Mouse (Mus musculus): Measurements from ENCODE around the gene Agpat1. TPM values are rescaled to one million over a fixed set of nuclear protein-coding genes. Genes with fewer than 3 reads are reported as not detected.

Agpat1 gene
- polyA plus RNA-seq, 1 experiment from 2014 or later = 64.8 TPM

GRCm38 (mm10) chr17:34578070-34578469, 26.0 kb upstream of the Agpat1 start:
- H3K9me3 ChIP-seq (ENCODE audit: control insufficient read depth, low read length) = no peaks in the 10 kb centered on the region
- 88% methylated on average over 3 of the region's 3 CpGs for WGBS
- no peaks in the 10 kb centered on the region; the same call in 1 of the 2 replicates for H3K36me3 ChIP-seq (ENCODE audit: control insufficient read depth, insufficient read depth, low read length)
- no peaks in the 10 kb centered on the region for H3K4me1 ChIP-seq (replicated peaks; ENCODE audit: control insufficient read depth, insufficient read depth, low read length)
- H3K4me3 ChIP-seq (ENCODE audit: low read depth, low read length) = no peak overlapping the region
- ATAC-seq (replicated peaks; ENCODE audit: low FRiP score) = no peak
- no peak overlapping the region for H3K4me2 ChIP-seq
- no peak for DNase-seq (ENCODE audit: low spot score)
- H3K9ac ChIP-seq (ENCODE audit: low read depth, low read length) = no peak overlapping the region
- H3K27ac ChIP-seq (ENCODE audit: low read depth, low read length) = no peak overlapping the region
- H3K27me3 ChIP-seq (replicated peaks; ENCODE audit: control insufficient read depth, insufficient read depth, low read length) = no peaks in the 10 kb centered on the region

DNA sequence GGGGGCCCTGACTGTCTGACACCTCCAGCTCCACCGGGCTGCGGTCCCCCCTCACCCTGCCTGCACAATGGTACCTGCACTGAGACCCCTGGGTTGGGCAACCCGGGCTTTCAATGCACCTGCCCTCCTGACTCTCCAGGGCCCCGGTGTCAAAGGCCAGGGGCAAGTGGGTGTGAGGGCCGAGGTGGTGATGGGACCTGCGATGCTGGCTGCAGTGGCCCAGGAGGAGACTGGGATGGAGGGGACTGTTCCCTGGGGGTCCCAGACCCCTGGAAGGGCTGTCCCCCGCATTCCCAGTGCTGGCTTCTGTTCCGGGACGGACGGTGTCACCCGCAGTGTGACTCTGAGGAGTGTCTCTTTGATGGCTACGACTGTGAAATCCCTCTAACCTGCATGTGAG, 21.5 kb upstream of the Agpat1 start:
- no peak overlapping the region for H3K4me3 ChIP-seq (ENCODE audit: low read depth, low read length)
- H3K9ac ChIP-seq (ENCODE audit: low read depth, low read length) = no peak overlapping the region
- DNase-seq (ENCODE audit: low spot score) = no peak
- no peaks in the 10 kb centered on the region; the same call in 1 of the 2 replicates for H3K36me3 ChIP-seq (ENCODE audit: control insufficient read depth, insufficient read depth, low read length)
- no peaks in the 10 kb centered on the region for H3K27me3 ChIP-seq (replicated peaks; ENCODE audit: control insufficient read depth, insufficient read depth, low read length)
- H3K4me2 ChIP-seq = no peak overlapping the region
- no peak for ATAC-seq (replicated peaks; ENCODE audit: low FRiP score)
- 82% methylated on average over 12 of the region's 12 CpGs for WGBS
- H3K27ac ChIP-seq (ENCODE audit: low read depth, low read length) = no peak overlapping the region
- H3K4me1 ChIP-seq (replicated peaks; ENCODE audit: control insufficient read depth, insufficient read depth, low read length) = peaks cover 6% of the 10 kb centered on the region
- H3K9me3 ChIP-seq (ENCODE audit: control insufficient read depth, low read length) = no peaks in the 10 kb centered on the region

- Histone ChIP-seq H3K4me3 (ENCODE audit: low read depth, low read length) (no peak overlapping the region), H3K27ac (ENCODE audit: low read depth, low read length) (no peak overlapping the region), H3K4me2 (no peak overlapping the region), H3K9ac (ENCODE audit: low read depth, low read length) (no peak overlapping the region), H3K4me1 (replicated peaks; ENCODE audit: control insufficient read depth, insufficient read depth, low read length) (peaks cover 9% of the 10 kb centered on the region), H3K9me3 (ENCODE audit: control insufficient read depth, low read length) (no peaks in the 10 kb centered on the region), H3K27me3 (replicated peaks; ENCODE audit: control insufficient read depth, insufficient read depth, low read length) (no peaks in the 10 kb centered on the region), H3K36me3 (ENCODE audit: control insufficient read depth, insufficient read depth, low read length) (no peaks in the 10 kb centered on the region)
- ATAC-seq (replicated peaks; ENCODE audit: low FRiP score) (no peak), DNase-seq (ENCODE audit: low spot score) (no peak)
- 62% methylated on average over 7 of the region's 7 CpGs for WGBS
Measured at GRCm38 (mm10) chr17:34583397-34583796, 20.7 kb upstream of the Agpat1 start.

GRCm38 (mm10) chr17:34583819-34584218, 20.2 kb upstream of the Agpat1 start:
- no peak overlapping the region for H3K9ac ChIP-seq (ENCODE audit: low read depth, low read length)
- ATAC-seq (replicated peaks; ENCODE audit: low FRiP score) = no peak
- H3K27ac ChIP-seq (ENCODE audit: low read depth, low read length) = no peak overlapping the region
- H3K4me3 ChIP-seq (ENCODE audit: low read depth, low read length) = no peak overlapping the region
- 87% methylated on average over 8 of the region's 8 CpGs for WGBS
- no peak for DNase-seq (ENCODE audit: low spot score)
- H3K36me3 ChIP-seq (ENCODE audit: control insufficient read depth, insufficient read depth, low read length) = no peaks in the 10 kb centered on the region
- no peaks in the 10 kb centered on the region for H3K9me3 ChIP-seq (ENCODE audit: control insufficient read depth, low read length)
- H3K27me3 ChIP-seq (replicated peaks; ENCODE audit: control insufficient read depth, insufficient read depth, low read length) = no peaks in the 10 kb centered on the region
- H3K4me1 ChIP-seq (replicated peaks; ENCODE audit: control insufficient read depth, insufficient read depth, low read length) = peaks cover 13% of the 10 kb centered on the region
- no peak overlapping the region for H3K4me2 ChIP-seq

DNA sequence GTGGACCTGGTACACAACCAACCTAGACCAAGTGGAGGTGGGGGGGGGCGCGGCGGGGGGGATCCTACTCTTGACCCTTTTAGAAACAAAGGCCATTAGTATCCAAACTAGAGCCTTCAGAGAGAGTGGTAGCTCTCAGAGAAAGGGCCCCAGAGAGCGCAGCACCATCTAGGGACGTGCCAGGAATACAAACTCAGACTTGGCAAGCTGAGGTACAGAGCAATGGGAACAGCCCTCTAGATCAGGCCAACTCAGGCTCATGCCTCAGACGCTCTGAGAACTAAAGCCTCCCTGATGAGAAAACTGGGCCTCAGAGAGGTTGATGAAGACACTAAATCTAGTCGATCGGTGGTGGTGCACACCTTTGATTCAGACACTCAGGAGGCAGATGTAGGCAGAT, 18.9 kb upstream of the Agpat1 start:
- Histone ChIP-seq H3K27ac (ENCODE audit: low read depth, low read length) (no peak overlapping the region), H3K4me2 (no peak overlapping the region), H3K9ac (ENCODE audit: low read depth, low read length) (no peak overlapping the region), H3K9me3 (ENCODE audit: control insufficient read depth, low read length) (no peaks in the 10 kb centered on the region), H3K4me1 (replicated peaks; ENCODE audit: control insufficient read depth, insufficient read depth, low read length) (peaks cover 26% of the 10 kb centered on the region), H3K4me3 (ENCODE audit: low read depth, low read length) (no peak overlapping the region), H3K27me3 (replicated peaks; ENCODE audit: control insufficient read depth, insufficient read depth, low read length) (no peaks in the 10 kb centered on the region), H3K36me3 (ENCODE audit: control insufficient read depth, insufficient read depth, low read length) (no peaks in the 10 kb centered on the region)
- ATAC-seq (replicated peaks; ENCODE audit: low FRiP score) (no peak), DNase-seq (ENCODE audit: low spot score) (no peak)
- 90% methylated on average over 8 of the region's 8 CpGs for WGBS

DNA sequence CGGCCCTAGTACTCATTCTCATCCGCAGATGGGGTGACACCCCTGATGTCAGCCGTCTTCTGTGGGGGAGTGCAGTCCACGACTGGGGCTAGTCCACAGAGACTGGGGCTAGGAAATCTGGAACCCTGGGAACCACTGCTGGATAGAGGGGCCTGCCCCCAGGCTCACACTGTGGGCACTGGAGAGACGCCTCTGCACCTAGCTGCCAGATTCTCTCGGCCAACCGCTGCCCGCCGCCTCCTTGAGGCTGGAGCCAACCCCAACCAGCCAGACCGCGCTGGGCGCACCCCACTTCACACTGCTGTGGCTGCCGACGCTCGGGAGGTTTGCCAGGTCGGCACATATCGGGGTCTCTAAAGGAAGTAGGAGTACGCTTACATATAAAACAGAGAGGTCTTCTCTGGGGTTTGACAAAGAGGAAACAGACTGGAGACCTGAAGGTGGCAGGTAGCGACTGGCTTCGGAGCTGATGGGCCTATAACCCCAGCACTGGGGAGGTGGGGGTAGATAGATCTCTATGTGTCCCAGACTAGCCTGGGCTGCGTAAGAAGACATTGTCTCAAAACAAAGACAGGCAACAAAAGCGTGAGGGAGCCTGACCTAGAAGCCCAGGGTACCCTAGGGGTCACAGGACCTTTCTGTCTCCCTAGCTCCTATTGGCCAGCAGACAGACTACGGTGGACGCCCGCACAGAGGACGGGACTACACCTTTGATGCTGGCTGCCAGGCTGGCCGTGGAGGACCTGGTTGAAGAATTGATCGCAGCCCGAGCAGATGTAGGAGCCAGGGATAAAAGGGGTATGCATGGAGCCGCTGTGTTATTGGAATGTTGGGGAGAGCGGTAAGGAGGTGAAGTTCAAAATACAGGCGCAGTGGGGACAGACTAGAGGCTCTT, 17.9 kb upstream of the Agpat1 start:
- WGBS = 38% methylated on average over 32 of the region's 32 CpGs
- no peak for DNase-seq (ENCODE audit: low spot score)
- Histone ChIP-seq H3K9me3 (ENCODE audit: control insufficient read depth, low read length) (no peaks in the 10 kb centered on the region), H3K27ac (ENCODE audit: low read depth, low read length) (peak overlapping the region; percentile 72; the same call in 1 of the 2 replicates), H3K4me2 (peak overlapping the region; percentile 100), H3K4me1 (replicated peaks; ENCODE audit: control insufficient read depth, insufficient read depth, low read length) (peaks cover 36% of the 10 kb centered on the region), H3K9ac (ENCODE audit: low read depth, low read length) (peak overlapping the region; percentile 81), H3K4me3 (ENCODE audit: low read depth, low read length) (peak overlapping the region; percentile 91), H3K27me3 (replicated peaks; ENCODE audit: control insufficient read depth, insufficient read depth, low read length) (no peaks in the 10 kb centered on the region), H3K36me3 (ENCODE audit: control insufficient read depth, insufficient read depth, low read length) (no peaks in the 10 kb centered on the region)
- ATAC-seq (replicated peaks; ENCODE audit: low FRiP score) = no peak

- DNase-seq (ENCODE audit: low spot score) (peak; percentile 81), ATAC-seq (replicated peaks; ENCODE audit: low FRiP score) (peak; percentile 82)
- WGBS = under 1% methylated on average over 38 of the region's 38 CpGs
- peak overlapping the region; percentile 91 for H3K4me3 ChIP-seq (ENCODE audit: low read depth, low read length)
- H3K9ac ChIP-seq (ENCODE audit: low read depth, low read length) = peak overlapping the region; percentile 81
- H3K27me3 ChIP-seq (replicated peaks; ENCODE audit: control insufficient read depth, insufficient read depth, low read length) = no peaks in the 10 kb centered on the region
- no peaks in the 10 kb centered on the region for H3K9me3 ChIP-seq (ENCODE audit: control insufficient read depth, low read length)
- H3K4me1 ChIP-seq (replicated peaks; ENCODE audit: control insufficient read depth, insufficient read depth, low read length) = peaks cover 42% of the 10 kb centered on the region
- H3K36me3 ChIP-seq (ENCODE audit: control insufficient read depth, insufficient read depth, low read length) = no peaks in the 10 kb centered on the region
- H3K27ac ChIP-seq (ENCODE audit: low read depth, low read length) = peak overlapping the region; percentile 72
- peak overlapping the region; percentile 100 for H3K4me2 ChIP-seq
Measured at GRCm38 (mm10) chr17:34586796-34587422, 17.2 kb upstream of the Agpat1 start.

DNA sequence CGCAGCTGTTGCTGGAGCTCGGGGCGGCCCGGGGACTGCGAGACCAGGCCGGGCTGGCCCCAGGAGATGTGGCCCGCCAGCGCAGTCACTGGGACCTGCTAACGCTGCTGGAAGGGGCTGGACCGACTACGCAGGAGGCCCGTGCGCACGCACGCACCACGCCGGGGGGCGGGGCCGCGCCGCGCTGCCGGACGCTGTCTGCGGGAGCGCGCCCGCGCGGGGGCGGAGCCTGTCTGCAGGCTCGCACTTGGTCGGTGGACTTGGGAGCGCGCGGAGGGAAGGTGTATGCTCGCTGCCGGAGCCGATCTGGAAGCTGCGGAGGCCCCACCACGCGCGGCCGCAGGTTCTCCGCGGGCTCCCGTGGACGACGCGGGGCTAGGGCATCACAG, 16.6 kb upstream of the Agpat1 start:
- Histone ChIP-seq H3K27me3 (replicated peaks; ENCODE audit: control insufficient read depth, insufficient read depth, low read length) (no peaks in the 10 kb centered on the region), H3K4me1 (replicated peaks; ENCODE audit: control insufficient read depth, insufficient read depth, low read length) (peaks cover 42% of the 10 kb centered on the region), H3K27ac (ENCODE audit: low read depth, low read length) (peak overlapping the region; percentile 72), H3K4me2 (peak overlapping the region; percentile 100), H3K4me3 (ENCODE audit: low read depth, low read length) (peak overlapping the region; percentile 91), H3K9me3 (ENCODE audit: control insufficient read depth, low read length) (no peaks in the 10 kb centered on the region), H3K36me3 (ENCODE audit: control insufficient read depth, insufficient read depth, low read length) (no peaks in the 10 kb centered on the region), H3K9ac (ENCODE audit: low read depth, low read length) (peak overlapping the region; percentile 81)
- 0% methylated on average over 50 of the region's 50 CpGs for WGBS
- DNase-seq (ENCODE audit: low spot score) (peak; percentile 99), ATAC-seq (replicated peaks; ENCODE audit: low FRiP score) (peak; percentile 82)
